Mouse (Mus musculus) urinary bladder, postnatal 4 days (tissue): ENCODE measurements around the gene Lrrfip1.

Experiments used
- DNase-seq, 2 experiments: peaks; one replicate each; pipeline ENCODE4 v3.0.0; 2021 to 2022; ENCODE audit warnings: low spot score in 2 of 2

Gene Lrrfip1

DNA sequence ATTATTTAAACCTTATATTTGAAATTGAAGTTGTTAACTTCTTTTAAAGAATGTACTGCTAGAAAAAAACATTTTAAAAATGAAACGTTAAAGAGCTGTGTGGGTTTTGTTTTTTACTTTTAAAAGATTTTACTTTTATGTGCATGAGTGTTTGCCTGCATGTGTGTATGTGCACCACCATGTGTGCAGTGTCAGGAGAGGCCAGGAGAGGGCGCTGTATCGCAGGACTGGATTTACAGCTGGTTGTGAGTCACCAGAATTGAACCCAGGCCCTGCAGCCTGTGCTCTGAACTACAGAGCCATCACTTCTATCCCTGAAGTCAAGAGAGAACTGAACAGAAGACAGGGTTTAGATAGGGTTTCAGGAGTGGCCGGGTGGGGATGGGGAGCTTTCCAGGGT is 130.3 kb downstream of the Lrrfip1 start:
- no peak for DNase-seq

DNA sequence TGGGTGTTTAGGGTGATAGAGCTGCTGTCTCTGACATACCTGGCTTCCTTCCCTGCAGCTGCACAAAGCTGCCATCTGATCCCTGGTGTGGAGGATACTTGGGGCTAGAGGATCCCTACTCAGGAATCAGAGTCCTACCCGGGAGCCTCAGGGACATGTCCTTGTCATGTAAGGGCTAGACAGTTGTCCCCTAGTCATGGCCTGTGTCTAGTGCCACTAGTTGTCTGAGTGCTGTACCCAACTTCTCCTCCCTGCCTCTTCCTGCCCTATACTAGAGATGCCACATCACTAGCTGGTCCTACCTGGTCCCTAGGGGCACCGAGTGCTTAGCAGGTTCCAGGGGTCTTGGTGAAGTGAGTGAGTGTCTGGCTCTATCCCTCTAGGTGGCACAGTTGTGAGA is 138.5 kb downstream of the Lrrfip1 start:
- no peak for DNase-seq

DNA sequence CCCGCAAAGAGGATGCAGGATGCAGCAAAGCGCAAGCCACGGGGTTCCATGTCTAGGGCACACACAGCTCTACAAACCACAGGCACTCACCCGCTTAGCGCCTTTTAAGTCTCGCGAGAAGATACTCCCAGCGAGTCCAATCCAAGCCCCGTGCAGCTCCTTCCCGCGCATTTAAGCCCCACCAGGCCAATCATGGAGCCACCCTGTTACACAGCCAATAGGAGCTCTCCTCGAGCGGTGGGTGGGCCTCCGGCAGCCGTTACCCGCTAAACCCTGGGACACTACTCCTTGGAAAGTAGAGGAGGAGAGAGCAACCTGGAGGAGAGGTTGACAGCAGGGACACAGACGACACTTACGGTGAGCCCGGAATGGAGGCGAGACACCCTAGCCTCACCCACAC is 146.3 kb downstream of the Lrrfip1 start, which contains the start of gene Rbm44:
TSS of gene Rbm44 (plus strand) at position 277 of the 400 bp plus-strand sequence.
- no peak for DNase-seq

DNA sequence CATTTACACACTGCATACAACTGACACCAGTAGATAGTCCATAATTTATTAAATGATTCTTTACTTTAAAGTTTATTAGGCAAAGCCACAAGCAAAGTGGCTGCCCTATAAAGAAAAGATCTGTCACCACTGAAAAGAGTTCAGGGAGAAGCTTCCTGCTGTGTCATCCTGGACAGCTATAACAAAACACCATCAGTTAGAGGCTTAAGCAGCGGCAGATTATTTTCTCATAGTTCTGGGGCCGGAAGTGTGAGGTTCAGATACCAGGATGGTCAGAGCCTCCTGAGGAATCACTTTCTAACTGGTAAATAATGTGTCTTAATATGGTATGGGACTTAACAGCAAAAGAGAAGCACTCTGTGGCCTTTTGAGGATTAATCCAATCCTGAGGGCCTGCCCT is 153.0 kb downstream of the Lrrfip1 start:
- DNase-seq = no peak

DNA sequence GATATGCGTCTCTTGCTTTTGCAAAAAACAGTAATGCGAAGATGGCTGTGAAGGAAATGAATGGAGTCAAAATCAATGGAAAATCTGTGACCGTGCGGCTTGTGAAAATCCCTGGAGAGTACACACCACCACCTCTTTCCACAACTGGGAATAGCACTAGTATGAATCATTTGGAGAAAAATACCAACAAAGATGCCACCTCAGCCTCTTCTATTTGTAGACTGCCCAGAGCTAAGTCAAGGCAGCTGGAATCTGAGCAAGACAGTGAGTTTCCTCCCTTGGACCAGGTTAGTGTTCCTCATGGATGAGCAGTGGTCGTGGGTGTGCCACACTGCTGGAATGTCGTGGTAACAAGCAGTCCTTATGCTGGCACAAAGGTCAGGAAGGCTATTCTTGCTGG is 168.3 kb downstream of the Lrrfip1 start:
- DNase-seq = no peak

DNA sequence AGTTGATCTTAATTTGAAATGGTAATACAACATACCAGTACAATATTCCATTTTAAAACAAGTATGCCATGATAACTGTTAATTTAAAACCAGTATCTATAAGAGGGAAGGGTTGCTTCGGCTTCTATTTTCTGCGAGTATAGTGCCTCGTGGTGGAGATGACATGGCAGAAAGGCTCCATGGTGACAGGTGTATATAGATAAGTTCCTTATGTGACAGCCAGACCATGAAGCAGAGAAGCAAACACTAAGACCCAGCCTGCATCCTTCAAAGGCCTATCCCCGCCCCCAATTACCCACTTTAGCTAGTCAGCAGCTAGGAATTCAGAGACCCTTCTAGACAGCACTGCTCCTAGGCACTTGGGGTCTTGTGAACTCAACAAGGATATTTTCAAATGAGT is 170.6 kb downstream of the Lrrfip1 start:
- no peak for DNase-seq

DNA sequence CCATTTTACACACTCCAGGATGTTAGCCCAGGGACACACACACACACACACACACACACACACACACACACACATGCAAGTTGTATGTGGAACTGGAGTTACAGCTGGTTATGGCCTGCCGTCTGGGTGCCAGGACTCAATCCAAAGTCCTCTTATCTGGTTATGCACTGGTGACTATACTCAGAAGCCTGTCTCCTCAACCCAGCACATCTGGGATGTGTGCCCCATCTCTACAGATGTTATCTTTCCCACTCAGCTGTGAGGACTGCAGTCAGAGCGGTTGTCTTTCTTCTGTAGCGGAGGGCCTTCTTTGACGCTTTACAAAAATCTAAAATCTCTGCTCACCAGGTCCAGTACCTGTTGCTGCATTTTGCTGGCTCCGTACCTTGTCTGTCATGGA is 176.3 kb downstream of the Lrrfip1 start:
- no peak for DNase-seq

DNA sequence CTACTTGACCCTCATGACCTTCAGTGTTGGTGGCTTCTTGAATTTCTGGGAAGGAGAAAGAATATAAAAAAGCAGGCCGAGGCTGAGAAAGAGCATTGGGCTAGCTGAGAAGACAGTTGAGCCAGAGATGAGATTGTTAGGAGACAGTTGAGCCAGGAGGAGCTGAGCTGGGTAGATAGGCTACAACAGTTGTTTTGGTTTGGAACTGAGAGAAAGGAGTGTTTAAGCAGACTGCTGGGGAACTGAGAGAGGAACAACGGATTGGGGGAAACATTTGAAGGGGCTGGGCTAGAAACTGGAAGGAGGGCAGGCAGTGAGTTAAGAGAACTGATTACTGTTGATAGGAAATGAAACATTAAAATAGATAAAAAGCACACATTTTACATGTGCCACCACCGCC is 177.5 kb downstream of the Lrrfip1 start:
- DNase-seq = no peak

DNA sequence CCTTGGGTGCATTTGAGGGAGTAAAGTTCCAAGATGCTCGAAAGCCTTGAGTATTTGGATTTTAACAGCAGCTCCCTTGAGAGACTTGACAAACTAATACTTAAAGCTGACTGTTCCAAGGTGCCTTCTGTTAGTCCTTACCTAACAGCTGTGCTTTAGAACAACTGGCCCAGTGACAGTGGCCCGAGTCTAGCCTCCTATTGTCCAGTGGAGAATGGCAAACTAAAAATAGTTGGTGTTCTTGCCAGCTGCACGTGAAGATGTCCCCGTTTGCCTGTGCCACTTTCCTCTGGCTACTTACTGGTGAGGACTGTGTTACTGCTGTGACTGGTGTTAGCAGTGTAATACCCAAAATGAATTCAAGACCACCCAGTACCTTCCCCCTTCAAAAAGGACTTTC is 178.3 kb downstream of the Lrrfip1 start:
- no peak for DNase-seq
